Mouse (Mus musculus) adrenal gland, adult 2 months (tissue): ENCODE data around the gene Acer2. TPM values are rescaled to one million over a fixed set of nuclear protein-coding genes. Genes with fewer than 3 reads are reported as not detected.
A peak's percentile ranks its signal among the peaks of the same experiment; 100 is the strongest.

ENCODE experiments used
- DNase-seq: peaks from one replicate; pipeline ENCODE4 v3.0.0; 2021
- polyA plus RNA-seq: library from polyadenylated mRNA; depleted of rRNA; stranded (reverse); fragments of >200 nt; gene quantifications from 2 replicates; pipeline ENCODE4 v1.2.3, GENCODE M21; 2012; rRNA removed
- total RNA-seq, 2 experiments: library from RNA; stranded (reverse); gene quantifications; 2 replicates each; pipeline ENCODE4 v1.2.3; 2021

Acer2 gene
- total and polyA plus RNA-seq, 3 experiments = 16.2 to 18.9 (median 18.5) TPM

DNA sequence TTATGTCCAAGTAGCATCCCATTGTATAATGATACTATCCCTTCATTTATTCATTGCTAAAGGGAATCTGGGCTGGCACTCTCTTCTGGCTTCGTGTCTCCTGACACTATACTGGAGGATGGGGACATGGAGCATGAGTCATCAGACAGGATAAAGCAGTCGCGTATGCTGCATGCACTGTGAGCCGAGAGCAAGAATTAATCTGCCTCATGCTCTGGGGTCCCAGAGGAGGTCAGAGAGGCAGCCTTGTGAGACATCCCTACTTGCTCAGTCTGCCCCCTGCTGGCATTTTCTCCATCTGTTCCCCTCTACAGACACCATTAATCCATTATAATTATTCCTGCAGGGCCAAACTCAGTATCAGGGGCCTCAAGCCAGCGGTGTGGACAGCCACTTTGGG is 79.3 kb downstream of the Acer2 start:
- DNase-seq = no peak

DNA sequence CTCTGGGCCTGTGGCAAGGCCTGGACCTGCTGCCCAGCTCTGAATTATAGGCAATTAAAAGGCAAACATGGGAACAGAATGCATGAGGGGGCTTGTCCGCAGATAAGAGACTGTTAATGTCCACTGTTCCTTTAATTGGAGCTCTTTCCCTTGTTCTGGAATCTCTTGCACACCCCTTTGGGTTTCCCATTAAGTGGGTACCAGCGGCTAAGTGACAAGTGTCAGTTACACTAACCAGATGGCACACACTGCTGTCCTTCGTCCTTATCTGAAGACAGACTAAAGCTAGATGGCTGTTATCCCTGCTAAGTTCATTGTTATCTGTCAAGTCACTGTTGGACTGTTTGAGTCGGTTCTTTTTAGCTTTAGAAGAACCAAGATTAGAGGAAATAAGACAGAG is 81.3 kb downstream of the Acer2 start:
- no peak for DNase-seq

DNA sequence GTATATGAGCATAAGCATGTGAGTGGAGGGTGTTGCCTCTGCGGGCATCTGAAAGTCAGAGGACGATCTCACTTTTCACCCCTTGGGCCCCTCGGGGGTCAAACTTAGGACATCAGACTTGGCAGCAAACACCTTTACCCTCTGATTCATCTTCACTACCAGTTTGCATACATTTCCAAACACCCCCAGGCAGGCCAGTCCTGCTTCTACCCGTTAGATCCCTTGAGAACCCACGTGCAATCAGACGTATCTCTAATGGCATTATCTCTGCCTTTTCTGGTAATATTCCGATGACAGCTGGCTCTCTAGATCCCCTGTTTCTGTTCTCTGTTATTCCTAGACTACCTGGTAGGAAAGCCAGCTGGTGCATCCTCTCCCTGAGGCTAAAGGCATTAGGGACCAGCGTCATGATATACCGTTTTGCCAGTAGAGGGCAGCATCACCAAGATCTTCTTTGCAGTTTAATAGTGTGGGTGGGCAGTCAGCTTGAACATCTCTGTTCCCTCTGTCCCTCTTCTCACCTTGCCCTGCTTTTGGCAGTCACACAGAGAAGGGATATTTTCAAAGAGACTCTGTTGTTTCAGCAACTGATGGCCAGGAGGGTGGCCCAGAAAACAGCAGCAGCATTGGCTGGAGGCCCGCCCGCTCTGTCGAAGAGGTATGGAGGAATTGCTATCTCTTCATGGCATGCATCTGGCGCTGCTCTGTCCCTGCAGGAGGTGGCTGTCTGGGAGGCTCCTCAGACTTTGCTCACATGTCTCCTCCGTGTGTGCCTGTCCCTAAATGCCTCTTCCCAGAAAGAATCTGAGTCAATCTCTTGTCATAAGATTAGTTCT is 83.6 kb downstream of the Acer2 start:
- DNase-seq = peak; percentile 47

- DNase-seq = no peak
Measured at GRCm38 (mm10) chr4:86977272-86977671, 103.1 kb downstream of the Acer2 start.

Other genes starting within 250 kb of the Acer2 start
- 100 to 1,000 TPM; 465 to 481 TPM for gene Plin2, start 204.3 kb upstream of the Acer2 start, total RNA-seq
- 304 TPM in 2 replicates for gene Plin2, start 204.3 kb upstream of the Acer2 start, polyA plus RNA-seq
- 10 to 100 TPM; 41.3 to 51.5 TPM for gene Dennd4c, start 125.8 kb upstream of the Acer2 start, total RNA-seq
- gene Dennd4c, start 125.8 kb upstream of the Acer2 start, polyA plus RNA-seq = 3.7 and 4.8 TPM in 2 replicates
- gene Rps6, start 17.0 kb upstream of the Acer2 start, total RNA-seq = 1,000 to 10,000 TPM in 1 of 2 experiments, 100 to 1,000 TPM in 1; 898 to 1,005 TPM
- 132 and 140 TPM in 2 replicates for gene Rps6, start 17.0 kb upstream of the Acer2 start, polyA plus RNA-seq